Mouse (Mus musculus) testis, adult 2 months (tissue): Measurements from ENCODE around the gene Srsf4.

Experiments
- CTCF ChIP-seq: fragments of 200-500 bp; IDR thresholded peaks from 2 replicates; pipeline ENCODE4 v1.5.1; 2012; ENCODE audit warnings: low read depth, mild to moderate bottlenecking, inconsistent platforms, low read length, moderate library complexity; ENCODE audit not compliant: control insufficient read depth, insufficient read depth, insufficient replicate concordance
- POLR2A ChIP-seq: fragments of 200-500 bp; IDR thresholded peaks from 2 replicates; pipeline ENCODE4 v1.6.1; 2012; ENCODE audit warnings: low read depth, mild to moderate bottlenecking, inconsistent platforms, low read length, moderate library complexity; ENCODE audit not compliant: control insufficient read depth

- no peak for TF ChIP-seq POLR2A
- peak; percentile 92 for TF ChIP-seq CTCF
These were observed 43.0 kb downstream of the Srsf4 start for GRCm38 (mm10) chr4:131916425-131916824.
